Mouse (Mus musculus) embryonic facial prominence, embryonic 10.5 days (tissue): ENCODE measurements around the gene Klrb1f. TPM values are rescaled to one million over a fixed set of nuclear protein-coding genes. Genes with fewer than 3 reads are reported as not detected.
A peak's percentile ranks its signal among the peaks of the same experiment; 100 is the strongest.

Experiments
- DNase-seq: peaks from one replicate; pipeline ENCODE4 v3.0.0-alpha.2; 2017; ENCODE audit warnings: low spot score
- H3K27ac ChIP-seq: fragments of 300-500 bp; sonication (generic); replicated peaks from 2 replicates; pipeline ENCODE4 v1.5.1; 2016; ENCODE audit warnings: mild to moderate bottlenecking
- H3K27me3 ChIP-seq: fragments of 300-500 bp; sonication (generic); replicated peaks from 2 replicates; pipeline ENCODE4 v1.6.1; 2016; ENCODE audit warnings: low read depth, mild to moderate bottlenecking; ENCODE audit not compliant: poor library complexity, severe bottlenecking
- H3K36me3 ChIP-seq: fragments of 300-500 bp; sonication (generic); replicated peaks from 2 replicates; pipeline ENCODE4 v1.6.1; 2016; ENCODE audit warnings: mild to moderate bottlenecking, moderate library complexity
- H3K4me1 ChIP-seq: fragments of 300-500 bp; sonication (generic); 2 replicates; pipeline ENCODE4 v1.6.1; 2016
- H3K4me3 ChIP-seq: fragments of 300-500 bp; sonication (generic); 2 replicates; pipeline ENCODE4 v1.5.1; 2016; ENCODE audit warnings: mild to moderate bottlenecking, moderate library complexity
- H3K9me3 ChIP-seq: fragments of 300-500 bp; sonication (generic); 2 replicates; pipeline ENCODE4 v1.6.1; 2016; ENCODE audit warnings: mild to moderate bottlenecking
- WGBS: fragments of 180-500 bp; shearing (Covaris S2); methylation state at CpG from one replicate; pipeline ENCODE4 v1.1.7; 2016; 5-methylcytosine and 5-hydroxymethylcytosine counted together
- polyA plus RNA-seq: library from polyadenylated mRNA; unstranded; fragments of >200 nt; fragmentation: Nextera tagmentation; extraction: Ambion mirVana; gene quantifications from 2 replicates; pipeline ENCODE4 v1.2.1, GENCODE M21; 2016

Klrb1f gene
- polyA plus RNA-seq, 1 experiment from 2014 or later, result not detected

- H3K27ac ChIP-seq, result no peak overlapping the region
- no peaks in the 10 kb centered on the region for H3K36me3 ChIP-seq
- no peaks in the 10 kb centered on the region for H3K27me3 ChIP-seq
- no peak for DNase-seq
- 59% methylated on average over 6 of the region's 6 CpGs for WGBS
- H3K4me1 ChIP-seq, result no peaks in the 10 kb centered on the region
- no peaks in the 10 kb centered on the region for H3K9me3 ChIP-seq
- H3K4me3 ChIP-seq, result no peak overlapping the region
Measured at GRCm38 (mm10) chr6:129030175-129030824, 15.4 kb upstream of the Klrb1f start.

- Histone ChIP-seq H3K4me3 (no peak overlapping the region), H3K27ac (no peak overlapping the region)
- 91% methylated on average over 2 of the region's 2 CpGs for WGBS
Measured at GRCm38 (mm10) chr6:129030964-129031363, 14.7 kb upstream of the Klrb1f start.

GRCm38 (mm10) chr6:129033397-129033796 lies 12.3 kb upstream of the Klrb1f start:
- Histone ChIP-seq H3K9me3 (no peaks in the 10 kb centered on the region), H3K27ac (no peak overlapping the region), H3K27me3 (no peaks in the 10 kb centered on the region), H3K4me3 (no peak overlapping the region), H3K4me1 (no peaks in the 10 kb centered on the region), H3K36me3 (no peaks in the 10 kb centered on the region)
- no peak for DNase-seq
- WGBS, result 83% methylated on average over 2 of the region's 2 CpGs

More at GRCm38 (mm10) chr6:129030964-129031363, 14.7 kb upstream of the Klrb1f start:
- Histone ChIP-seq H3K27me3 (no peaks in the 10 kb centered on the region), H3K36me3 (no peaks in the 10 kb centered on the region), H3K9me3 (no peaks in the 10 kb centered on the region), H3K4me1 (no peaks in the 10 kb centered on the region)
- no peak for DNase-seq

GRCm38 (mm10) chr6:129035017-129035416 lies 10.7 kb upstream of the Klrb1f start:
- Histone ChIP-seq H3K4me3 (no peak overlapping the region), H3K27me3 (no peaks in the 10 kb centered on the region), H3K4me1 (no peaks in the 10 kb centered on the region), H3K27ac (no peak overlapping the region), H3K9me3 (no peaks in the 10 kb centered on the region), H3K36me3 (no peaks in the 10 kb centered on the region)
- WGBS, result 86% methylated on average over 2 of the region's 2 CpGs
- no peak for DNase-seq

- no peaks in the 10 kb centered on the region for H3K4me1 ChIP-seq
- no peaks in the 10 kb centered on the region for H3K9me3 ChIP-seq
Measured at GRCm38 (mm10) chr6:129036326-129036725, 9.4 kb upstream of the Klrb1f start.

GRCm38 (mm10) chr6:129036890-129037463 lies 8.7 kb upstream of the Klrb1f start:
- Histone ChIP-seq H3K27me3 (no peaks in the 10 kb centered on the region), H3K27ac (no peak overlapping the region), H3K36me3 (no peaks in the 10 kb centered on the region), H3K4me1 (no peaks in the 10 kb centered on the region), H3K4me3 (no peak overlapping the region), H3K9me3 (no peaks in the 10 kb centered on the region)
- WGBS, result 73% methylated on average over 2 of the region's 2 CpGs
- DNase-seq, result no peak

More at GRCm38 (mm10) chr6:129036326-129036725, 9.4 kb upstream of the Klrb1f start:
- Histone ChIP-seq H3K4me3 (no peak overlapping the region), H3K27ac (no peak overlapping the region), H3K27me3 (no peaks in the 10 kb centered on the region), H3K36me3 (no peaks in the 10 kb centered on the region)
- no peak for DNase-seq

GRCm38 (mm10) chr6:129041470-129041869 lies 4.2 kb upstream of the Klrb1f start:
- no peak overlapping the region for H3K4me3 ChIP-seq
- WGBS, result 92% methylated on average over 2 of the region's 2 CpGs
- no peaks in the 10 kb centered on the region for H3K9me3 ChIP-seq
- DNase-seq, result no peak
- H3K27me3 ChIP-seq, result no peaks in the 10 kb centered on the region
- H3K36me3 ChIP-seq, result no peaks in the 10 kb centered on the region
- no peak overlapping the region for H3K27ac ChIP-seq
- no peaks in the 10 kb centered on the region for H3K4me1 ChIP-seq

GRCm38 (mm10) chr6:129042470-129042869 lies 3.2 kb upstream of the Klrb1f start:
- DNase-seq, result no peak
- Histone ChIP-seq H3K4me3 (no peak overlapping the region), H3K36me3 (no peaks in the 10 kb centered on the region), H3K9me3 (no peaks in the 10 kb centered on the region), H3K4me1 (no peaks in the 10 kb centered on the region), H3K27me3 (no peaks in the 10 kb centered on the region), H3K27ac (no peak overlapping the region)

- Histone ChIP-seq H3K4me3 (no peak overlapping the region), H3K27ac (no peak overlapping the region), H3K9me3 (no peaks in the 10 kb centered on the region), H3K27me3 (no peaks in the 10 kb centered on the region), H3K4me1 (peaks cover 13% of the 10 kb centered on the region), H3K36me3 (no peaks in the 10 kb centered on the region)
- WGBS, result 31% methylated on average over 4 of the region's 4 CpGs
- no peak for DNase-seq
Measured at GRCm38 (mm10) chr6:129048381-129048780, 2.7 kb downstream of the Klrb1f start.

GRCm38 (mm10) chr6:129048857-129049473 lies 3.3 kb downstream of the Klrb1f start:
- H3K27me3 ChIP-seq, result no peaks in the 10 kb centered on the region
- peak overlapping the region; percentile 55 for H3K4me3 ChIP-seq
- peak; percentile 86 for DNase-seq
- H3K27ac ChIP-seq, result peak overlapping the region; percentile 80
- no peaks in the 10 kb centered on the region for H3K36me3 ChIP-seq
- H3K9me3 ChIP-seq, result no peaks in the 10 kb centered on the region
- under 1% methylated on average over 13 of the region's 13 CpGs for WGBS
- peaks cover 13% of the 10 kb centered on the region for H3K4me1 ChIP-seq

- H3K4me1 ChIP-seq, result peaks cover 13% of the 10 kb centered on the region
- H3K27ac ChIP-seq, result peak overlapping the region; percentile 70
- no peaks in the 10 kb centered on the region for H3K36me3 ChIP-seq
- 8% methylated on average over 8 of the region's 8 CpGs for WGBS
- H3K4me3 ChIP-seq, result peak overlapping the region; percentile 55
- DNase-seq, result peak; percentile 20
- H3K9me3 ChIP-seq, result no peaks in the 10 kb centered on the region
- no peaks in the 10 kb centered on the region for H3K27me3 ChIP-seq
Measured at GRCm38 (mm10) chr6:129049596-129050251, 4.0 kb downstream of the Klrb1f start.

- peaks cover 13% of the 10 kb centered on the region for H3K4me1 ChIP-seq
- 87% methylated on average over 3 of the region's 3 CpGs for WGBS
- no peak for DNase-seq
- H3K4me3 ChIP-seq, result no peak overlapping the region
- H3K27me3 ChIP-seq, result no peaks in the 10 kb centered on the region
- no peak overlapping the region for H3K27ac ChIP-seq
- no peaks in the 10 kb centered on the region for H3K9me3 ChIP-seq
- H3K36me3 ChIP-seq, result no peaks in the 10 kb centered on the region
Measured at GRCm38 (mm10) chr6:129051086-129051485, 5.4 kb downstream of the Klrb1f start.

GRCm38 (mm10) chr6:129051731-129052130 lies 6.0 kb downstream of the Klrb1f start:
- Histone ChIP-seq H3K27me3 (no peaks in the 10 kb centered on the region), H3K27ac (no peak overlapping the region)
- WGBS, result 88% methylated on average over 5 of the region's 5 CpGs

More at GRCm38 (mm10) chr6:129051731-129052130, 6.0 kb downstream of the Klrb1f start:
- DNase-seq, result no peak
- H3K9me3 ChIP-seq, result no peaks in the 10 kb centered on the region
- H3K36me3 ChIP-seq, result no peaks in the 10 kb centered on the region
- H3K4me1 ChIP-seq, result peaks cover 13% of the 10 kb centered on the region
- H3K4me3 ChIP-seq, result no peak overlapping the region
